43 mouse cellular contexts compared by ENCODE assay signal in the genomic region with DNA sequence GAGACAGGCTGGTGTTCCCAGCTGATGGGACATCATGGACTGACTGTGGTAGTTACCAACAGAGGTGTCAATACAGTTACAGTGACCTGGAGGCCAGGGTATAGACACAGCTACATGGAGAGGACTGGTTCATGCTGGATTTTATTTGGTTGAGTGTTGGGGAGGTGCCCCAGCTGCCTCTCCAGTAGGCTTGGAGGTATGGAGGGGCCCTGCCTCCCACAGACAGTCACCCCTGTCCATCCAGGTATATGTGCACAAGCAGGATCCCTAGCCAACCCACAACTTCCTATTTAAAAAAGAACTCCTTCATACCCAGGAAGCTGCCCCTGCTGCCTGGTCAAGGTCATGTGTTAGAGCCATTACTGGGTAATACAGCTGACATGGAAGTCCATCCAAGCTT. TPM values are rescaled to one million over a fixed set of nuclear protein-coding genes. Genes with fewer than 3 reads are reported as not detected.
"Had no signal": no experiment of that assay in that cellular context is flagged by ENCODE, and none has a peak within 500 bp of the region (broad histone marks: within the 10 kb centered on the region; RNA-seq: fewer than 3 reads in every experiment).

No protein-coding gene starts in this region.

- H3K4me3 ChIP-seq: heart, embryonic 12.5 days; heart, embryonic 13.5 days; heart, embryonic 15.5 days; hindbrain, embryonic 10.5 days; hindbrain, embryonic 12.5 days; hindbrain, embryonic 13.5 days; hindbrain, embryonic 15.5 days; intestine, embryonic 15.5 days; kidney, embryonic 15.5 days; left cerebral cortex, adult 2 months had no signal

- H3K27me3 ChIP-seq: heart, embryonic 12.5 days; heart, embryonic 13.5 days; heart, embryonic 15.5 days; hindbrain, embryonic 15.5 days; intestine, embryonic 15.5 days had no signal

- H3K4me1 ChIP-seq: hindbrain, embryonic 10.5 days; hindbrain, embryonic 12.5 days; hindbrain, embryonic 13.5 days; hindbrain, embryonic 15.5 days; intestine, embryonic 15.5 days; kidney, embryonic 15.5 days had no signal

- H3K9me3 ChIP-seq: heart, embryonic 12.5 days; heart, embryonic 13.5 days; heart, embryonic 15.5 days; hindbrain, embryonic 10.5 days; hindbrain, embryonic 12.5 days; hindbrain, embryonic 13.5 days; hindbrain, embryonic 15.5 days; intestine, embryonic 15.5 days; kidney, embryonic 15.5 days had no signal

- DNase-seq: heart, postnatal 14 days; heart, postnatal 4 days; kidney, adult 11 months; kidney, adult 18-20 months; kidney, adult 2 months; kidney, adult 8-10 months; kidney, adult 9 months; kidney, postnatal 10 days; kidney, postnatal 14 days; kidney, postnatal 25 days; kidney, postnatal 36 days; kidney, postnatal 4 days; layer of hippocampus, adult 9-11 months; layer of hippocampus, postnatal 36 days had no signal

- H3K27ac ChIP-seq: heart, embryonic 13.5 days; heart, embryonic 15.5 days; hindbrain, embryonic 10.5 days; hindbrain, embryonic 12.5 days; hindbrain, embryonic 13.5 days; hindbrain, embryonic 14.5 days; hindbrain, embryonic 15.5 days; hindbrain, postnatal 0 days; intestine, embryonic 15.5 days; kidney, embryonic 15.5 days; kidney, postnatal 0 days; left cerebral cortex, adult 2 months had no signal

- ATAC-seq: hindbrain, embryonic 16.5 days; hindbrain, postnatal 0 days; inflammation-experienced regulatory T-cells, adult 6 months; intestine, embryonic 15.5 days; intestine, embryonic 16.5 days; intestine, postnatal 0 days had no signal

- H3K36me3 ChIP-seq: heart, embryonic 12.5 days; heart, embryonic 13.5 days; heart, embryonic 15.5 days; hindbrain, embryonic 10.5 days; hindbrain, embryonic 12.5 days; hindbrain, embryonic 13.5 days; hindbrain, embryonic 15.5 days; intestine, embryonic 15.5 days; kidney, embryonic 15.5 days had no signal

RNA-seq across cellular contexts. Expression of a gene that starts 27.0 kb away (rescaled TPM):
- total RNA-seq: hematopoietic stem cell, adult 5-6 weeks; hindbrain, postnatal 0 days; layer of hippocampus, adult 18-20 months; layer of hippocampus, adult 8-10 months; layer of hippocampus, postnatal 10 days; layer of hippocampus, postnatal 14 days; layer of hippocampus, postnatal 25 days; layer of hippocampus, postnatal 36 days; left cerebral cortex, adult 18-20 months; left cerebral cortex, adult 2 months; left cerebral cortex, adult 8-10 months had no signal
- polyA plus RNA-seq: hindbrain, embryonic 10.5 days; hindbrain, embryonic 11.5 days; hindbrain, embryonic 12.5 days; hindbrain, embryonic 14.5 days; hindbrain, embryonic 16.5 days; hindbrain, postnatal 0 days; inflammation-experienced regulatory T-cells, adult 6 months; intestine, embryonic 15.5 days; kidney, adult 2 months; kidney, embryonic 14.5 days; kidney, embryonic 15.5 days; kidney, embryonic 16.5 days; kidney, postnatal 0 days; large intestine, adult 2 months had no signal
